Mouse (Mus musculus) thymus, postnatal 10 days (tissue): ENCODE data around the gene Krtap10-4.
A peak's percentile ranks its signal among the peaks of the same experiment; 100 is the strongest.
"Not testable (repeated sequence)": the region's sequence is repeated elsewhere in the genome, so short reads cannot be mapped to it uniquely, and the experiment has no call there.

Experiments
- DNase-seq, 2 experiments: peaks; one replicate each; pipeline ENCODE4 v3.0.0; 2021; ENCODE audit warnings: low spot score in 2 of 2

Gene Krtap10-4

GRCm38 (mm10) chr10:77826951-77827350, at the start of gene Krtap10-4:
Gene Krtap10-4 (minus strand): TSS chr10:77827095.
- DNase-seq, result no peak

GRCm38 (mm10) chr10:77869651-77870050, 42.8 kb upstream of the Krtap10-4 start:
- DNase-seq, result no peak

- no peak for DNase-seq
These were observed 40.7 kb upstream of the Krtap10-4 start for GRCm38 (mm10) chr10:77867546-77867945.

- DNase-seq, result no peak
These were observed 37.9 kb upstream of the Krtap10-4 start for GRCm38 (mm10) chr10:77864762-77865143.

GRCm38 (mm10) chr10:77864067-77864761, 37.3 kb upstream of the Krtap10-4 start:
- peak; percentile 27 to 35 for DNase-seq

GRCm38 (mm10) chr10:77861675-77862074, 34.8 kb upstream of the Krtap10-4 start, which contains the start of gene Gm3285:
Gene Gm3285 (plus strand): TSS chr10:77861975.
- DNase-seq, result no peak

GRCm38 (mm10) chr10:77852559-77852958, 25.7 kb upstream of the Krtap10-4 start, which contains the start of gene Gm10318:
Gene Gm10318 (plus strand): TSS chr10:77852859.
- no peak for DNase-seq

- no peak for DNase-seq
These were observed 20.6 kb upstream of the Krtap10-4 start for GRCm38 (mm10) chr10:77847538-77847937.

- no peak for DNase-seq
These were observed 20.1 kb upstream of the Krtap10-4 start for GRCm38 (mm10) chr10:77846961-77847360.

- DNase-seq, result no peak
These were observed 19.6 kb upstream of the Krtap10-4 start, which contains the start of gene Gm36176 for GRCm38 (mm10) chr10:77846503-77846902. Gene Gm36176 (plus strand): TSS chr10:77846803.

- DNase-seq, result no peak
These were observed 12.1 kb upstream of the Krtap10-4 start for GRCm38 (mm10) chr10:77839006-77839405.

- DNase-seq, result no peak
These were observed 8.8 kb upstream of the Krtap10-4 start, which contains the start of gene Krtap10-10 for GRCm38 (mm10) chr10:77835647-77836046. Gene Krtap10-10 (plus strand): TSS chr10:77835947.

GRCm38 (mm10) chr10:77819203-77819602, 7.7 kb downstream of the Krtap10-4 start:
- DNase-seq, result no peak

- no peak for DNase-seq
These were observed 8.4 kb downstream of the Krtap10-4 start for GRCm38 (mm10) chr10:77818523-77818922.

- DNase-seq, result peak in 1 of 2 experiments; percentile 52
These were observed 11.4 kb downstream of the Krtap10-4 start for GRCm38 (mm10) chr10:77815514-77815913.

GRCm38 (mm10) chr10:77814382-77814781, 12.5 kb downstream of the Krtap10-4 start, which contains the start of gene Gm2696:
Gene Gm2696 (plus strand): TSS chr10:77814682.
- DNase-seq, result no peak

- DNase-seq, result no peak
These were observed 15.2 kb downstream of the Krtap10-4 start, which contains the start of gene Gm9507 for GRCm38 (mm10) chr10:77811743-77812142. Gene Gm9507 (minus strand): TSS chr10:77811843.

- no peak for DNase-seq
These were observed 22.8 kb downstream of the Krtap10-4 start for GRCm38 (mm10) chr10:77804095-77804494.

- DNase-seq, result no peak
These were observed 27.9 kb downstream of the Krtap10-4 start, which contains the start of gene Gm19668 for GRCm38 (mm10) chr10:77798921-77799508. Gene Gm19668 (minus strand): TSS chr10:77799133.

GRCm38 (mm10) chr10:77798164-77798920, 28.6 kb downstream of the Krtap10-4 start:
- DNase-seq, result not testable (repeated sequence)

- DNase-seq, result no peak
These were observed 29.2 kb downstream of the Krtap10-4 start for GRCm38 (mm10) chr10:77797677-77798076.

- no peak for DNase-seq
These were observed 31.9 kb downstream of the Krtap10-4 start, which contains the start of gene Gm9639 for GRCm38 (mm10) chr10:77794976-77795375. Gene Gm9639 (minus strand): TSS chr10:77795076.
